Mouse (Mus musculus) embryonic facial prominence, embryonic 12.5 days (tissue): ENCODE measurements around the gene Nosip. TPM values are rescaled to one million over a fixed set of nuclear protein-coding genes. Genes with fewer than 3 reads are reported as not detected.

ENCODE experiments used
- ATAC-seq: fragments of 200-750 bp; cut with Nextera tagmentation; 2 replicates; pipeline ENCODE4 v1.8.0; 2017; ENCODE audit not compliant: insufficient number of reproducible peaks, insufficient read depth, low FRiP score, low TSS enrichment
- H3K27ac ChIP-seq: fragments of 300-500 bp; sonication (generic); 2 replicates; pipeline ENCODE4 v1.5.1; 2016; ENCODE audit warnings: mild to moderate bottlenecking
- H3K27me3 ChIP-seq: fragments of 300-500 bp; sonication (generic); 2 replicates; pipeline ENCODE4 v1.6.1; 2016; ENCODE audit warnings: mild to moderate bottlenecking, moderate library complexity
- H3K36me3 ChIP-seq: fragments of 300-500 bp; sonication (generic); 2 replicates; pipeline ENCODE4 v1.6.1; 2016; ENCODE audit warnings: mild to moderate bottlenecking
- H3K4me1 ChIP-seq: fragments of 300-500 bp; sonication (generic); 2 replicates; pipeline ENCODE4 v1.6.1; 2016
- H3K4me2 ChIP-seq: fragments of 300-500 bp; sonication (generic); replicated peaks from 2 replicates; pipeline ENCODE4 v1.6.1; 2016; ENCODE audit warnings: mild to moderate bottlenecking, moderate library complexity
- H3K4me3 ChIP-seq: fragments of 300-500 bp; sonication (generic); 2 replicates; pipeline ENCODE4 v1.5.1; 2016; ENCODE audit warnings: mild to moderate bottlenecking
- H3K9ac ChIP-seq: fragments of 300-500 bp; sonication (generic); 2 replicates; pipeline ENCODE4 v1.6.1; 2016; ENCODE audit warnings: mild to moderate bottlenecking, moderate library complexity
- H3K9me3 ChIP-seq: fragments of 300-500 bp; sonication (generic); 2 replicates; pipeline ENCODE4 v1.6.1; 2016; ENCODE audit warnings: mild to moderate bottlenecking, moderate library complexity
- WGBS: fragments of 180-500 bp; shearing (Covaris S2); methylation state at CpG from one replicate; pipeline ENCODE4 v1.1.7; 2016; 5-methylcytosine and 5-hydroxymethylcytosine counted together
- polyA plus RNA-seq: library from polyadenylated mRNA; unstranded; fragments of >200 nt; fragmentation: Nextera tagmentation; extraction: Ambion mirVana; gene quantifications from 2 replicates; pipeline ENCODE4 v1.2.1, GENCODE M21; 2016

Nosip gene
- polyA plus RNA-seq, 1 experiment from 2014 or later = 63.0 TPM

DNA sequence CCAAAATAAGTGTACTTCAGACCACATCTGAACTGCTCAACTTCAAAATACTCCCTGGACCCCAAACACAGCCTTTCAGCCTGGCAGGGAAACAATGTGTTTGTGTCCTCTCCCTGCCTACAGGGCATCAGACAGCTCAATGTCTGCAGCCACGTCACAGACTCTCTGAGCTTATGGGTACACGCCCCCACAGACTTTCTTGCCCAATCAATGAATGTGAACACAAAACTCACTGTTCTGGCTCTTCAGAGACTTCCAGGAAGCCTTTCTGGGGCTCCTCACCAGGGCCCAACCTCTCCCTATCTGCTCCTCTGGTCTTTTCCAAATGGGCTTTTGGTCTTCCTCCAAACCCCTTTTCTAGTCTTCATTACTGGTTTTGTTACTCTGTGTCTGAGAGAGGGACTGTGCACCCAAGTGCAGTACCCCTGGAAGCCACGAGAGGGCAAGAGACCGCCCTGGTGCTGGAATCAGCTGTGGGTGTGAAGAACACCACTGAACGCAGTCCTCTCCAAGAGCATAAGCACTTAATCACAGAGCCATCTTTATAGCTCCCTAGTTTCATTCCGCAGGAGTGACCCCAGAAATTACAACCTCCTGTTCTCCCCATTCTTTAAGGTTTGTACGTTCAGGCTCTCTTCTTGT, 24.4 kb upstream of the Nosip start:
- WGBS = 72% methylated on average over 7 of the region's 7 CpGs
- Histone ChIP-seq H3K4me3 (no peak overlapping the region), H3K4me1 (no peaks in the 10 kb centered on the region), H3K9ac (no peak overlapping the region), H3K27me3 (no peaks in the 10 kb centered on the region), H3K9me3 (no peaks in the 10 kb centered on the region), H3K27ac (no peak overlapping the region), H3K36me3 (peaks cover 98% of the 10 kb centered on the region), H3K4me2 (no peak overlapping the region)
- no peak for ATAC-seq

DNA sequence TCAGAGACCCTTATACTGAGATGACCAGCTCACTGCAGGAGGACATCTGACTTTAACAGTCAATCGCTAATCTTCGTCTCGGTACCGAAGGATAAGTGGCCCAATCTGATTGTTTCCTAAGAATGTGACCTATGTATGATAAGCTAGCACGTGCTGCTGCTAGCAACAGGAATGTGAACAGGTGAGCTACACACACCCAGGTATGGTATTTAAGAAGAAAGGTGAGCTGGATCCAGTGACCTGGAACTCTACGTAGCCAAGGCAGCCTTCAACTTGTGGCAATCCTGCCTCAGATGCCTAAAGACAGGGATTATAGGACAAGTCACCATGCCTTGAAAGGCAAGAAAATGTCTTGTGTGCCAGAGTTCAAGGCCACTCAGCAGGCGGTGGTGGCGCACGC, 23.8 kb upstream of the Nosip start:
- H3K9me3 ChIP-seq = no peaks in the 10 kb centered on the region
- no peak overlapping the region for H3K4me3 ChIP-seq
- H3K4me1 ChIP-seq = no peaks in the 10 kb centered on the region
- no peak overlapping the region for H3K4me2 ChIP-seq
- 91% methylated on average over 9 of the region's 9 CpGs for WGBS
- peaks cover 98% of the 10 kb centered on the region for H3K36me3 ChIP-seq
- H3K9ac ChIP-seq = no peak overlapping the region
- no peak for ATAC-seq
- H3K27ac ChIP-seq = no peak overlapping the region
- H3K27me3 ChIP-seq = no peaks in the 10 kb centered on the region

DNA sequence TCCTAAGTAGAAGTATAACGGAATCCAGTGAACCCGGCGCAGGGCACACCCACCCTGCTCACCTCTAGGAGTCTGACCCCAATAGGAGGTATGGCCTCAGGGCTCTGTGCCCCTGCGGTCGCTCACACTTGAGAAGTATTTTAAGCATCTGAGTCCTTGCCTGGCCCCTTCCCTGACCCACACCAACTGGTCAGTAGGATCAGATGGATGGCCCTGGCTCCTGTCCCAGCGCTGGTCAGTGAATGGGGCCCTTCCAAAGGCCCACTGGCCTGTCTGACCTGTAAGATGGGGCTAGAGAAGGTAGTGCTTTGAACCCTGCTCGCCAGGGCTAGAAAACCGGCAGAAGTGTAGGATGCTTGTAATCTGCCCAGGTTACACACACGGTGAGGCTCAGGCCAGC, 21.4 kb upstream of the Nosip start:
- no peaks in the 10 kb centered on the region for H3K4me1 ChIP-seq
- no peak overlapping the region for H3K27ac ChIP-seq
- H3K9ac ChIP-seq = no peak overlapping the region
- no peak overlapping the region for H3K4me3 ChIP-seq
- 93% methylated on average over 9 of the region's 9 CpGs for WGBS
- no peaks in the 10 kb centered on the region for H3K27me3 ChIP-seq
- H3K9me3 ChIP-seq = no peaks in the 10 kb centered on the region
- H3K36me3 ChIP-seq = peaks cover 98% of the 10 kb centered on the region
- no peak for ATAC-seq
- H3K4me2 ChIP-seq = no peak overlapping the region

DNA sequence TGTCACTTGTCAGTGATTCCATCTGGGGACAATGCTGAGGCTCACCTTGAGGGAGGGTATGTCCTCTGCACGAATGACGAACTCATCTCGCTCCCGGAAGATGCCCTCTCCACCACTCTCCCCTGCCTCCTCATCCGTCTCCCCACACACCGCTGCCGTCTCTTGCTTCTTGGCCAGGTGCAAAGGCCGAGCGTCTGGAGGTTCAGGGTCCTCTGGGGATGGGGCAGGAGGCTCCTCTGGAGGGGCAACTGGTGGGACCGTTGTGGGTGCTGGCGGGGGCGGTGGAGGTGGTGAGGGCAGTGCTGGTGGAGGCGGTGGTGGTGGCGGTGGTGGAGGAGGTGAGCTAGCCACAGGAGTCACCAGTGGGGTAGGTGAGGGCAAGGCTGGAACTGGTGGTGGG, 18.9 kb upstream of the Nosip start:
- H3K27me3 ChIP-seq = no peaks in the 10 kb centered on the region
- H3K4me1 ChIP-seq = peaks cover 5% of the 10 kb centered on the region; the same call in 1 of the 2 replicates
- H3K27ac ChIP-seq = no peak overlapping the region
- no peak for ATAC-seq
- no peak overlapping the region for H3K9ac ChIP-seq
- peaks cover 98% of the 10 kb centered on the region for H3K36me3 ChIP-seq
- no peak overlapping the region for H3K4me3 ChIP-seq
- H3K4me2 ChIP-seq = no peak overlapping the region
- 98% methylated on average over 14 of the region's 14 CpGs for WGBS
- no peaks in the 10 kb centered on the region for H3K9me3 ChIP-seq

DNA sequence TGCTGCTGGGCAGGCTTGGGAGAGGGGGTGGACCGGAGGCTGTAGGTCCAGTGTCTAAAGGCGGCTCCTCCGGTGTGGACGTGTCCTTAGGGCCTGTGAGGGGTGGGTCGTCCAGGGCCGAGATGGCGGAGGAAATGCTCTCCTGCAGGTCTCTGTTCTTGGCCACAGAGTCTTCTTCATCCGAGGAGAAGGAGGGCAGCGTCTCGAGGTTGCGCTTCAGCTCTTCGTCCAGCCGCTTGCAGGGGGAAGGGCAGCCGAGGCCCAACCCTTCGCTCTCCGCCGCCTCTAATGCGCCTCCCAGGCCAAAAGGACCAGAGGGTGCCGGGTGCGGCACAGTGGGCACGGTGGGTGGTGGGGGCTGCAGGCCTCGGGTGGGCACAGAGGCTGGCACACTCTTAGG, 16.5 kb upstream of the Nosip start:
- WGBS = 91% methylated on average over 22 of the region's 22 CpGs
- H3K4me3 ChIP-seq = no peak overlapping the region
- no peak overlapping the region for H3K9ac ChIP-seq
- H3K4me2 ChIP-seq = no peak overlapping the region
- H3K27ac ChIP-seq = no peak overlapping the region
- H3K4me1 ChIP-seq = peaks cover 11% of the 10 kb centered on the region; the same call in 1 of the 2 replicates
- no peak for ATAC-seq
- no peaks in the 10 kb centered on the region for H3K9me3 ChIP-seq
- peaks cover 99% of the 10 kb centered on the region for H3K36me3 ChIP-seq
- H3K27me3 ChIP-seq = no peaks in the 10 kb centered on the region

DNA sequence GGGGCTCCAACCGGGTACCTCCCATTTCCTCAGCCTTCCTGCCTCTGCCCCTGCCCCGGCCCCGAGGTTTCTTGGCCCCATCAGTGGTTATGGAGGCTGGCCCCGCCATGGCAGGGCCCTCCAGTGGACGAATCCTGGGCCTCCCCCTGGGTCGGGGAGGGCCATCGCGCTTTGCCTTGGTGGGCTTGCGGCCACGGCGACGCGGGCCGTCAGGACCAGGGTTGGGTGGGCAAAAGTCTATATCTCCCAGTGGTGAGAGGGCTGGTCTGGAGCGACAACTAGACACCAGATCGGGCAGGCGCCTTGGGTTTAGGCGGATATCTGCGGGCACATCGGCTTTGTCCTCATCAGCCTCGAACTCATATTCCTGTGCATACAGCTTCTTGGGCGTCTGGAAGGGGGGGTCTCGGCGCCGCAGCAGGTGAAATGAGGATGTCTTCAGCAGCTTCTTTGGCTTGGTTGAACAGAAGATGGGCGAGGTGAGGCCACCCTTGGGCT, 15.3 kb upstream of the Nosip start:
- peaks cover 87% of the 10 kb centered on the region for H3K36me3 ChIP-seq
- no peak overlapping the region for H3K4me2 ChIP-seq
- H3K9ac ChIP-seq = no peak overlapping the region
- H3K9me3 ChIP-seq = no peaks in the 10 kb centered on the region
- no peak for ATAC-seq
- H3K27ac ChIP-seq = no peak overlapping the region
- peaks cover 22% of the 10 kb centered on the region; the same call in 1 of the 2 replicates for H3K4me1 ChIP-seq
- H3K4me3 ChIP-seq = no peak overlapping the region
- no peaks in the 10 kb centered on the region for H3K27me3 ChIP-seq
- 94% methylated on average over 26 of the region's 26 CpGs for WGBS

DNA sequence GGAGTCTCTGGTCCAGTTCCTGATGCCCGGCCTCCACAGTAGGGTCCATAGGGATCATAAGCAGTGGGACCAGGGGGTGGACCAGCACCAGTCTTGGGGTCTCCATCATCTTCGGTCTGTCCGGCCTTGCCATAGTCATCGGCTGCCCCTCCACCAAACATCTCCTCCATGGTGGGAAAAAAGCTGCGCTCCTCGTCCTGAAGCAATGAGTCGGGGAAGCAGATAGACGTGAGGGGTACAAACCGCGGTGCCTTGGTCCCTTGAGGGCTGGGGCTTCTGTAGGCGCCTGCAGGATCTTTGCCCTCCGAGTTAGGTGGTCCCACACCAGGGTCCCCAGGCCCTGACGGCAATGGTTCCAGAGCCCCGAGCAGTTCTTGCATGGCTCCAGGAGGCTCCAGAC, 14.7 kb upstream of the Nosip start:
- peaks cover 81% of the 10 kb centered on the region for H3K36me3 ChIP-seq
- WGBS = 96% methylated on average over 14 of the region's 14 CpGs
- no peak overlapping the region for H3K27ac ChIP-seq
- no peaks in the 10 kb centered on the region for H3K9me3 ChIP-seq
- no peak overlapping the region for H3K4me2 ChIP-seq
- no peak for ATAC-seq
- H3K27me3 ChIP-seq = no peaks in the 10 kb centered on the region
- no peak overlapping the region for H3K4me3 ChIP-seq
- no peak overlapping the region for H3K9ac ChIP-seq
- H3K4me1 ChIP-seq = peaks cover 25% of the 10 kb centered on the region; the same call in 1 of the 2 replicates

DNA sequence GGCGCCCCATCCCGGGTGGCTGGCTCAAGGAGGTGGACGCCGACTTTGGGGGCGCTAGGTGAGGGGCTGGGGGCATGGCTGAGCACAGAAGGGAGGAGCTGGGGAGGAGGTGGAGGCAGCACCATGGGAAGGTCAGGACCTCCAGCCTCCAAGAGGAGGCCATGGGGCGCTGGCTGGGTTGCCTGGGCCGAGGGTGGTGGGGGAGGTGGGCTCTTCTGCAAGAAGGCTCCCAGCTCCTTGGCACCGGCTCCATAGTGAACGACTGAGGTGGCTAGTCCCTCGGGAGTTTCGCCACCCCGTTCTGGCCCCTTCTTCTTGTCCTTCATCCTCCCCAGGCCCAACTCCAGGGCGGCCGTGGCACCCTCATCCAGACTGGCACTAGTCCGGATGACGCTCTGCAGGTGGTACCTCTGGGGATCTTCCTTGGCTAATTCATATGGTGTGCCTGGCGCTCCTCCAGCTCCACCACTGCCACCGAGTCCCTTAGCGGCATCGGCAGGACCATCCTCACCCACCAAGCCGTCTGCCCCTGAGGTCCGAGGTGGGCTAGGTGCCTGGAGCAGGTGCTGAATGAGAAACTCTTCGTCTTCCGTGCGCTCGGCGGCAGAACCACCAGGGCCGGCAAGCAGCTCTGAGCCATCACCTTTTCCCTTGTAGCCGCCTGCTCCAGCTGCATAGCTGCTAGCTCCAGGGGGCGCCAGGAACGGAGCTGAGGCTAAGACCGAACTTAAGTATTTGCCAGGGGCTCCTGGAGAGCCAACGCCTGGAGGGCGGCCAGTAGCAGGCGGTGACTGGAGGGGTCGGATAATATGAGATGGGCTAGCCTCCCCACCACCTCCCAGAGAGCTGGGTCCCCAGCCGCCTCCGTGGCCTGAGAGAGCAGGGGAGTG, 14.0 kb upstream of the Nosip start:
- Histone ChIP-seq H3K27ac (no peak overlapping the region), H3K27me3 (no peaks in the 10 kb centered on the region), H3K4me2 (no peak overlapping the region), H3K4me1 (peaks cover 25% of the 10 kb centered on the region; the same call in 1 of the 2 replicates), H3K9me3 (no peaks in the 10 kb centered on the region), H3K4me3 (no peak overlapping the region), H3K36me3 (peaks cover 74% of the 10 kb centered on the region), H3K9ac (no peak overlapping the region)
- WGBS = 91% methylated on average over 38 of the region's 38 CpGs
- no peak for ATAC-seq

DNA sequence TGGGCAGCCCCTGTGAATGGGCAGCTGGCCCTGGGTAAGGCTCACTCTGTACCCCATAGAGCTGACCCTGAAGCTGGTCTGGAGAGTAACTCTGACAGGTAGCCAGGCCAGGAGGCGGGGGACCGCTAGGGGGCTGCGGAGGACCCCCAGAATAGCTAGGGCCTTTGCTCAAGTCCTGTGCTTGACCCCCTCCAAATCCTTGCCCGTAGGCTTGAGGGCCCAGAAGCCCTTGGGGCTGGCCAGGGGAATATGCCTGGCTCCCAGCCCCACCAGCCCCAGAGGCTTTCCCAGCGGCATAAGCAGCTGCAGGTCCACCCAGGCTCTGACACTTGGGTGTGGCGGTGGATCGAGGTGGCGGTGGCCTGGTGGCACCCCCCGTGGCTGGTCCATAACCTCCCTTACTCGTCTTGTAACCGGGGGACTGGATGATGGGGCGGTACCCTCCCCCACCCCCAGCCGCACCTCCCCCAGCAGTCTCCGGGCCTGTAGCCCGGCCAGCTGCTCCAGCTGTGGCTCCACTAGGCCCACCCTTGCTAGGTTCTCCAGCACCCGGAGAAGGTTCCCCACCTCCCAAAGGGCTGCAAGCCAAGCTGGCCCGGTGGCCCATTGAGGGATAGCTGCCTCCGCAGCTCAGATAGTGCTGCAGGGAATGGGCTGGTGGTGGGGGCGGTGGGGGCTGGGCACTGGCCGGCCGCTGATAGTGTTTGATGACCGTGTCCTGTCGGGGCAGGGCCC, 13.1 kb upstream of the Nosip start:
- H3K4me1 ChIP-seq = peaks cover 25% of the 10 kb centered on the region; the same call in 1 of the 2 replicates
- H3K4me3 ChIP-seq = no peak overlapping the region
- no peaks in the 10 kb centered on the region for H3K27me3 ChIP-seq
- H3K9ac ChIP-seq = no peak overlapping the region
- no peak for ATAC-seq
- no peak overlapping the region for H3K4me2 ChIP-seq
- peaks cover 66% of the 10 kb centered on the region for H3K36me3 ChIP-seq
- no peaks in the 10 kb centered on the region for H3K9me3 ChIP-seq
- 95% methylated on average over 23 of the region's 23 CpGs for WGBS
- no peak overlapping the region for H3K27ac ChIP-seq

DNA sequence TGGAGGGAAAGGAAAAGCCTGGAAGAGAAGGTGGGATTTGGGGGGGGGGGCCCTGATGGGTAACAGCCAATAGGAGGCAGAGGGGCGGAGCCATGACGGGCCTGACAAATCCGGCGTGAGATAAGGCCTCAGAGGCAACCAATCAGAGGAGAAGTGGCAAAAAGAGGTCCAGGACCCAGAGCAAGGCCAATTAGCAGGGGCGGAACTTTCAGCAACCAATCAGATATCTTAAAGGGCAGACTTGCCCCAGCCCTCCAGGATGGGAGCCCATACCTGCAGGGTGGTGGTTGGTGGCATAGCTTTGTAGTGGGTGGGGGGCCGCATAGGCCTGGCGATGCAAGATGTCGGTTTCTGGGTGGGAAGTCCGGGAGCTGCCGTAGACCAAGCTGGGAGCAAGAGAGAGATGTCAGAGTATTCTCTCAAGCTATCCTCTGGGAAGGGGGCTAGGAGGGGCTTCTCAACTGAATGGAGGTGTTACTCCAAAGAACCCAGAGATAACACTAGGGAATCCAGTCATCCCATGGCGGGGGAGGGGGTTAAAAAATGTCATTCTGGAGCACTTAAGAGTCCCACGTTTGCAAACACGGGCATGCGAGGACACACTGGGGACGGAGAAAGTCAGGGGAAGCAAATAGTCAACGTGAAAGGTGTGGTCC, 11.2 kb upstream of the Nosip start:
- H3K4me2 ChIP-seq = peak overlapping the region; percentile 88
- H3K9ac ChIP-seq = peak overlapping the region; percentile 94
- peak overlapping the region; percentile 78 for H3K4me3 ChIP-seq
- 3% methylated on average over 16 of the region's 16 CpGs for WGBS
- H3K4me1 ChIP-seq = peaks cover 25% of the 10 kb centered on the region; the same call in 1 of the 2 replicates
- H3K27ac ChIP-seq = peak overlapping the region; percentile 100
- peaks cover 46% of the 10 kb centered on the region for H3K36me3 ChIP-seq
- no peaks in the 10 kb centered on the region for H3K27me3 ChIP-seq
- ATAC-seq = peak; percentile 8; the same call in 1 of the 2 replicates
- no peaks in the 10 kb centered on the region for H3K9me3 ChIP-seq

DNA sequence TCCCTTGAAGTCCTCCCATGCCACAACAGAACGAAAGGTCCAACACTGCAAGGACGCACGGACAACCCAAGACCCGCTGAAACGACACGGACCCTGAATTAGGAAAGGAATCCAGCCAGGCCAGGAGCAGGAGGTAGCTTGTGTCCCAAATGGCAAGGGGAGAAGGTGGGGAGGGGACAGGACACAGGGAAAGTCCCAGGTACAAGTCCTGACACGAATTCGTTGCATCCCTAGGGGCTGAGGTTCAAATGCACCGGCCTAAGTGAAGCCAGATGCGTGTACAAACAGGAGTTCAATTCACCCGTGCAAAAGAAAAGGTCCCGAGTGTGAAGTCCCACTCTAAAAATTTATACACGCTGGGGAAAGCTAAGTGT, 10.6 kb upstream of the Nosip start:
- ATAC-seq = no peak
- no peaks in the 10 kb centered on the region for H3K27me3 ChIP-seq
- H3K9ac ChIP-seq = peak overlapping the region; percentile 94

More for the DNA sequence above, 10.6 kb upstream of the Nosip start:
- H3K4me2 ChIP-seq = peak overlapping the region; percentile 88
- peaks cover 41% of the 10 kb centered on the region for H3K36me3 ChIP-seq
- no peaks in the 10 kb centered on the region for H3K9me3 ChIP-seq
- H3K27ac ChIP-seq = peak overlapping the region; percentile 100
- 1% methylated on average over 13 of the region's 13 CpGs for WGBS
- H3K4me3 ChIP-seq = peak overlapping the region; percentile 78
- H3K4me1 ChIP-seq = peaks cover 23% of the 10 kb centered on the region; the same call in 1 of the 2 replicates
